Mouse (Mus musculus) embryonic facial prominence, embryonic 15.5 days (tissue): ENCODE results near the gene Tent4b. TPM values are rescaled to one million over a fixed set of nuclear protein-coding genes. Genes with fewer than 3 reads are reported as not detected.

Experiments
- ATAC-seq: fragments of 200-750 bp; cut with Nextera tagmentation; 2 replicates; pipeline ENCODE4 v1.8.0; 2017; ENCODE audit warnings: low read depth, moderate TSS enrichment; ENCODE audit not compliant: insufficient number of reproducible peaks, low FRiP score, low TSS enrichment
- H3K27ac ChIP-seq: fragments of 300-500 bp; sonication (generic); replicated peaks from 2 replicates; pipeline ENCODE4 v1.5.1; 2015; ENCODE audit warnings: mild to moderate bottlenecking, inconsistent platforms
- H3K27me3 ChIP-seq: fragments of 300-500 bp; sonication (generic); 2 replicates; pipeline ENCODE4 v1.6.1; 2015; ENCODE audit warnings: inconsistent platforms
- H3K36me3 ChIP-seq: fragments of 300-500 bp; sonication (generic); 2 replicates; pipeline ENCODE4 v1.6.1; 2015; ENCODE audit warnings: mild to moderate bottlenecking, inconsistent platforms
- H3K4me1 ChIP-seq: fragments of 300-500 bp; sonication (generic); 2 replicates; pipeline ENCODE4 v1.6.1; 2015; ENCODE audit warnings: inconsistent platforms
- H3K4me2 ChIP-seq: fragments of 300-500 bp; sonication (generic); replicated peaks from 2 replicates; pipeline ENCODE4 v1.6.1; 2015; ENCODE audit warnings: mild to moderate bottlenecking, inconsistent platforms
- H3K4me3 ChIP-seq: fragments of 300-500 bp; sonication (generic); replicated peaks from 2 replicates; pipeline ENCODE4 v1.5.1; 2015; ENCODE audit warnings: mild to moderate bottlenecking, inconsistent platforms
- H3K9ac ChIP-seq: fragments of 300-500 bp; sonication (generic); 2 replicates; pipeline ENCODE4 v1.6.1; 2015; ENCODE audit warnings: inconsistent platforms
- H3K9me3 ChIP-seq: fragments of 300-500 bp; sonication (generic); replicated peaks from 2 replicates; pipeline ENCODE4 v1.6.1; 2016; ENCODE audit warnings: inconsistent platforms
- WGBS: fragments of 180-500 bp; shearing (Covaris S2); methylation state at CpG from one replicate; pipeline ENCODE4 v1.1.7; 2015; 5-methylcytosine and 5-hydroxymethylcytosine counted together
- polyA plus RNA-seq: library from polyadenylated mRNA; unstranded; fragments of >200 nt; fragmentation: Nextera tagmentation; extraction: Ambion mirVana; gene quantifications from 2 replicates; pipeline ENCODE4 v1.2.1, GENCODE M21; 2015

Tent4b gene
- polyA plus RNA-seq, 1 experiment from 2014 or later = 8.6 TPM

DNA sequence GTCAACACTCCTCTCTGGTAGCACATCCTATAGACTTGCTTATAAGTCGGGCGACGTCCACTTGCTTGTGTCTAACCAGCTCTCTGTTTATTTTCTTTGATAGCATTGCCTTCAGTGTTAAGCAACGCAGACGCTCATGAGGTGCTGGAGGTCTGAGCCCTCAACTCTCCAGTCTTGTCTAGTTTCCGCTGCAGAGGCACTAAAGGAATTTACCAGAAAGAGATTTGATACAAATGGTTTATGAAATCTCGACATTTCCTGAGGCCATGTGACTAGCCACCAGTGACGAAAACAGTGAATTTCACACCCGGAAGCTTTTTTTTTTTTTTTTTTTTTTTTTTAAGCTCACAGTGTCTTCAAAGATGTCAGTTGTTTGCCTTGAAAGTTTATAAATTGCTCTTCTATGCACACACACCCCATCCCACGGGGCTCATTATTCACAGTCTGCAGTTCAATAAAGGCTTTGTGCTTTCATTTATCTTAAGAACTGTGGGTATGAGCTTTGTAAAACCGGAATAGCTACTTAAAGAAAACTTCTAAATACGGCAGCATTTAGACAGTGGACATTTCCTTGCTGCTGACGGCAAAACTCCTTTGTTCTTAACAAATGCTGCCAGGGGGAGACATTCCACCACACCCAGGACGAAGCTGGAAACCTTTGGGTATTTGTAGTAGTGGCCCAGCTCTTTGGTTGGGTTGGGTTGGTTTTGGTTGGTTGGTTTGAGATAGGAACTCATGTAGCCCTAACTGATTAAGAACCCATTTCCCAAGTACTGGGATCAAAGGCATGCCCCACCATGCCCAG lies 64.0 kb downstream of the Tent4b start:
- H3K9ac ChIP-seq = no peak overlapping the region
- peaks cover 1% of the 10 kb centered on the region; the same call in 1 of the 2 replicates for H3K27me3 ChIP-seq
- no peak overlapping the region for H3K4me3 ChIP-seq
- H3K36me3 ChIP-seq = no peaks in the 10 kb centered on the region
- WGBS = 46% methylated on average over 14 of the region's 14 CpGs
- H3K4me2 ChIP-seq = no peak overlapping the region
- no peaks in the 10 kb centered on the region for H3K9me3 ChIP-seq
- H3K4me1 ChIP-seq = peaks cover 8% of the 10 kb centered on the region
- no peak for ATAC-seq
- peak overlapping the region; percentile 63 for H3K27ac ChIP-seq

DNA sequence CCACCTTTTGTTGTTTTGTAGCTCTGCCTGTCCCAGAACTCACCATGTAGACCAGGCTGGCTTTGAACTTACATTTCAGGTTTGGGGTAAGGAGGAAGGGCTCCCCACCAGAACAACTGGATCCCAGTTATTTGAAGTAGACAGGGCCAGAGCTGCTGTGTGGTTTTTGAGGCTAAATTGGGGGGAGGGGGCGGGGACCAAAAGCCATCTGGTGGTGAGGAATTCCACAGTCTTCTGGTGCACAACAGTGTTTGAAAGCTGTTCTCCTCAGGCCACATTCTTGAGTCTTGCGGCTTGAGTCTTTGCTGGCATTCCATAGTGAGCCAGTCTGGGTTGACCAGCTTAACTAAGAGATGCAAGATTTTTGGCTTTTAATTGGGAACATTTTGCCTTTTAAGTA lies 66.5 kb downstream of the Tent4b start:
- Histone ChIP-seq H3K27ac (peak overlapping the region; percentile 51), H3K9ac (no peak overlapping the region), H3K4me3 (no peak overlapping the region), H3K36me3 (no peaks in the 10 kb centered on the region), H3K27me3 (peaks cover 4% of the 10 kb centered on the region; the same call in 1 of the 2 replicates), H3K4me2 (no peak overlapping the region), H3K9me3 (no peaks in the 10 kb centered on the region), H3K4me1 (peaks cover 8% of the 10 kb centered on the region)
- 6% methylated on average over 2 of the region's 2 CpGs for WGBS
- ATAC-seq = no peak

GRCm38 (mm10) chr8:88266170-88266800 lies 67.3 kb downstream of the Tent4b start:
- Histone ChIP-seq H3K4me3 (no peak overlapping the region), H3K4me1 (peaks cover 8% of the 10 kb centered on the region), H3K27ac (0 out of 2 replicates have a peak overlapping the region, but pooled peaks have one; percentile 1), H3K9me3 (no peaks in the 10 kb centered on the region), H3K36me3 (no peaks in the 10 kb centered on the region), H3K4me2 (no peak overlapping the region), H3K27me3 (peaks cover 4% of the 10 kb centered on the region; the same call in 1 of the 2 replicates), H3K9ac (no peak overlapping the region)
- ATAC-seq = no peak
- WGBS = 42% methylated on average over 10 of the region's 10 CpGs

DNA sequence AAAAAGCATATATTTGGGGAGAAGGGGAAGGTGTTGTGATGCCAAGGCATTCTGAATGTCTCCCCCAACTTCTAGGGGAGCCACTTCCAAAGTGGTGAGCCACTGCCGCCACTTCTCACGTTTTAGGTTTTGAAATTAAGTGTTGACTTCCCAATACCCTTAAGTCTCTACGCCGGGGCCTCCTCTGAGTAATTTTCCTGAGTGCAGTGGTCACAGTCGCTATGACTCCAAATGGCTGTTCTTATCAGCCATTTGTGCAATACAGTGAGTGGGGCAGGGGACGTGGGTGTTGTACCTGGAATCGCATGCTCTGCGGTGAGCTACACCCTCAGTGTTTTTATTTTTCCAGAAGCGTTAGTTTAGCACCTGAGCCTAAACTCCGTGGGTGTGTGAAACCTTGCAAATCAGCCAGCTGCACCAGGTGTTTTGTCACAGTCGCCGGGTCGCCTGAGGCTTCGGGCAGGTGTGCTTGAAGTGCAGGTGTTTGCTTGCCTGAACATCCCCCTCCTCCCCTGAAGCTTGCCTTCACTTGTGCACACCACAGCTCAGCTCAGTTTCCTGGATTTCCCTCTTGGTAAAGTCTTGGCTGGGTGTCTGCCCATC lies 67.9 kb downstream of the Tent4b start:
- no peaks in the 10 kb centered on the region for H3K9me3 ChIP-seq
- 78% methylated on average over 14 of the region's 14 CpGs for WGBS
- no peak overlapping the region for H3K4me2 ChIP-seq
- peaks cover 9% of the 10 kb centered on the region for H3K4me1 ChIP-seq
- ATAC-seq = no peak
- H3K9ac ChIP-seq = no peak overlapping the region
- peaks cover 4% of the 10 kb centered on the region; the same call in 1 of the 2 replicates for H3K27me3 ChIP-seq
- no peaks in the 10 kb centered on the region for H3K36me3 ChIP-seq
- no peak overlapping the region for H3K27ac ChIP-seq
- H3K4me3 ChIP-seq = no peak overlapping the region

- H3K4me2 ChIP-seq = no peak overlapping the region
- H3K4me1 ChIP-seq = peaks cover 20% of the 10 kb centered on the region
- no peak overlapping the region for H3K27ac ChIP-seq
- H3K36me3 ChIP-seq = no peaks in the 10 kb centered on the region
- ATAC-seq = no peak
- peaks cover 12% of the 10 kb centered on the region for H3K27me3 ChIP-seq
- no peak overlapping the region for H3K4me3 ChIP-seq
- no peak overlapping the region for H3K9ac ChIP-seq
- no peaks in the 10 kb centered on the region for H3K9me3 ChIP-seq
- 45% methylated on average over 7 of the region's 7 CpGs for WGBS
These were observed 70.3 kb downstream of the Tent4b start for GRCm38 (mm10) chr8:88269107-88269875.

GRCm38 (mm10) chr8:88270086-88270485 lies 71.1 kb downstream of the Tent4b start:
- no peak overlapping the region for H3K4me3 ChIP-seq
- H3K27me3 ChIP-seq = peaks cover 12% of the 10 kb centered on the region
- no peak overlapping the region for H3K9ac ChIP-seq
- peaks cover 17% of the 10 kb centered on the region for H3K4me1 ChIP-seq
- H3K27ac ChIP-seq = no peak overlapping the region
- WGBS = 74% methylated on average over 3 of the region's 3 CpGs
- ATAC-seq = no peak
- no peak overlapping the region for H3K4me2 ChIP-seq
- H3K36me3 ChIP-seq = no peaks in the 10 kb centered on the region
- H3K9me3 ChIP-seq = no peaks in the 10 kb centered on the region

DNA sequence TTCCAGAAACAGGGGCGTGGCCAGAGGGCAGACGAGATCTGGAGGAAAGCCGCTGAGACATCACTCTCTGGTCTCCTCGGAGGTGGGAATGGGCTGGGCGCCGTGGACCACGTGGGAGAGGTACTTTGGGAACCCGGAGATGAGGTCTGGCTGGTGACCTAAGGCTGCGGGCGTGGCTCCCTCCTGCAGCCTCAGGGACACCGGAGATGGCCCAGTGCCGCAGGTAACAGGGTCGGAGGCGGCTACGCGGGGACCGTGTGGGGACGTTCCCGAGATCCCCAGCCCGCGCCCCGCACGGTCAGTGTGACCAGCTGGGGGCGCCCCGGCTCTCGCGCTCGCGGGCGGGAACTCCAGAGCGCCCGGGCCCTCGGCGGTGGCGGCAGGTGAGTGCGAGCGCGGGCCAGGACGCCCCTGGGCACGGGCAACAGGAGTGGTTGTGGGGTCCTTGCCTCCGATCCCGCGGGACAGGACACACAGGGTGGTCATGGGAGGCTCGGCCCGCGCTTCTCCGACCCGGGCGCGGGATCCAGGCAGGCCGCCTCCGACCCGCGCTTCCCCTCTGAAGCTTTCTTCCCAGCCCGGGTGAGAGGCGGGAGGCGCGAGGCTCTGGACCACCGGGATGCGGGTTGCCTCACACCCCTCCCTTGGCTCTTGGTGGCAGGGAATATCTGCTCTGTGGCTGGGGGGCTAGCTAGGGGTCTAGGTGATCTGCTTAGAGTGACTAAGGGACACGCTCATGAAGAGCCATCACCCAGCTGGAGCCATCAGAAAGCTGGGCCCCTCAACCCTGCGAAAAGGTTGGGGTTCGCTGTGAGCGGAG lies 73.4 kb downstream of the Tent4b start, which contains the start of gene Adcy7:
TSS of gene Adcy7 (plus strand) at position 173 of the 820 bp plus-strand sequence.
- ATAC-seq = peak; percentile 63; the same call in 1 of the 2 replicates
- H3K36me3 ChIP-seq = no peaks in the 10 kb centered on the region
- no peak within 1 kb of the TSS for H3K27ac ChIP-seq
- H3K9ac ChIP-seq = peak within 1 kb of the TSS; percentile 46
- peaks cover 12% of the 10 kb centered on the region for H3K27me3 ChIP-seq
- WGBS = 4% methylated on average over 64 of the region's 64 CpGs
- no peaks in the 10 kb centered on the region for H3K9me3 ChIP-seq
- H3K4me1 ChIP-seq = peaks cover 12% of the 10 kb centered on the region
- H3K4me3 ChIP-seq = peak within 1 kb of the TSS; percentile 49
- peak within 1 kb of the TSS; percentile 98 for H3K4me2 ChIP-seq

- Histone ChIP-seq H3K4me2 (peak overlapping the region; percentile 98), H3K4me1 (peaks cover 12% of the 10 kb centered on the region), H3K36me3 (no peaks in the 10 kb centered on the region), H3K27me3 (peaks cover 11% of the 10 kb centered on the region), H3K9me3 (no peaks in the 10 kb centered on the region), H3K9ac (no peak overlapping the region), H3K27ac (no peak overlapping the region), H3K4me3 (peak overlapping the region; percentile 49)
- 66% methylated on average over 7 of the region's 7 CpGs for WGBS
- ATAC-seq = no peak
These were observed 74.0 kb downstream of the Tent4b start for GRCm38 (mm10) chr8:88273051-88273430.

GRCm38 (mm10) chr8:88274090-88274489 lies 75.1 kb downstream of the Tent4b start:
- Histone ChIP-seq H3K9me3 (no peaks in the 10 kb centered on the region), H3K9ac (no peak overlapping the region), H3K4me1 (peaks cover 12% of the 10 kb centered on the region), H3K4me3 (no peak overlapping the region), H3K36me3 (no peaks in the 10 kb centered on the region), H3K27ac (no peak overlapping the region), H3K27me3 (peaks cover 8% of the 10 kb centered on the region), H3K4me2 (no peak overlapping the region)
- no peak for ATAC-seq
- 89% methylated on average over 5 of the region's 5 CpGs for WGBS

GRCm38 (mm10) chr8:88279220-88279619 lies 80.2 kb downstream of the Tent4b start:
- no peak overlapping the region for H3K4me3 ChIP-seq
- no peak for ATAC-seq
- no peaks in the 10 kb centered on the region for H3K27me3 ChIP-seq
- H3K9me3 ChIP-seq = no peaks in the 10 kb centered on the region
- no peak overlapping the region for H3K4me2 ChIP-seq
- no peak overlapping the region for H3K27ac ChIP-seq
- H3K4me1 ChIP-seq = peaks cover 9% of the 10 kb centered on the region
- H3K9ac ChIP-seq = no peak overlapping the region
- no peaks in the 10 kb centered on the region for H3K36me3 ChIP-seq
- 43% methylated on average over 5 of the region's 5 CpGs for WGBS
